Mouse (Mus musculus): Measurements from ENCODE around the gene 4921507P07Rik. TPM values are rescaled to one million over a fixed set of nuclear protein-coding genes. Genes with fewer than 3 reads are reported as not detected.
"Not testable (repeated sequence)": the region's sequence is repeated elsewhere in the genome, so short reads cannot be mapped to it uniquely, and the experiment has no call there.

The 4921507P07Rik gene
- polyA plus RNA-seq, 1 experiment from 2014 or later, result 0.52 TPM

DNA sequence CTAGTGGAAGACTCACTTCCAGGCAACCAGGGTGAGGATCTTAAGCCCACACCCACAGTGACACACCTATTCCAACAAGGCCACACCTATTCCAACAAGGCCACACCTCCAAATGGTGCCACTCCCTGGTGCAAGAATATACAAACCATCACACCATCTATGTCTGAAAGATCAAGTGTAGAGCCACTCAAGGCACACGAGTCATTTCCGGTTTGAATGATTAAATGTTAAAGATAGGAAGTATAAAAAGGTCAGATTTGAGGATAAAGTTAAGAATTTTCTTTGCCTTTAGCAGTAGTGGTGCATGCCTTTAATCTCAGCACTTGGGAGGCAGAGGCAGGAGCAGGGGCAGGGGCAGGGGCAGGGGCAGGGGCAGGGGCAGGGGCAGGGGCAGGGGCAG, 42.2 kb downstream of the 4921507P07Rik start:
- WGBS, result 76% methylated on average over 2 of the region's 2 CpGs
- not testable (repeated sequence) for H3K27me3 ChIP-seq; ATAC-seq (ENCODE audit: insufficient number of reproducible peaks, low FRiP score, low TSS enrichment, low read depth); H3K9ac ChIP-seq; H3K4me3 ChIP-seq; H3K36me3 ChIP-seq; H3K9me3 ChIP-seq; H3K27ac ChIP-seq; H3K4me2 ChIP-seq; H3K4me1 ChIP-seq

DNA sequence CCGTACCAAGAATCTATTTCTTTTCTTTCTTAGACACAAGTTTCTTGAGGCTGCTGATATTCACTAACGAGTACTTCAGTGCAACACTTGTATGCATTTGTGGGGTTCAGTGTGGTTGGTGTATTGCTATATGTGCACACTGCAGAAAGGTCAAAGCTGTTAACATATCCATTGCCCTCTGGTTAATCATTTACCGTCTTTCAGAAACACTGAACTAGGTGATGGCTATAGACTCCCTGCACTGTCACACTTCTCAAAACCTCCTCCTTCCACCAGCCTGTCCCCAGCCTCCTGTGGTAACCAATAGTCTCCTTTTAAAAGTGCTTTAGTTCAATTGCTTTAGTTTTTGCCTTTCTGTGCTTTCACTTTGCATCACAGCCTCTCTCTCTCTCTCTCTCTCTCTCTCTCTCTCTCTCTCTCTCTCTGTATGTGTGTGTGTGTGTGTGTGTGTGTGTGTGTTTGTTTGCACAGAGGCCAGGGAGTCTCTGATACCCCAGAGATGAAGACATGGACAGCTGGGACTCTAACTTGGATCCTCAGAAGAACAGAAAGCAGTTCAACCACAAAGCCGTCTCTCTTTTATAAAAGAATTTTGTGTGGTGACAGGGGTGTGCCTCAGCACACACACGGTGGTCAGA, 43.4 kb downstream of the 4921507P07Rik start:
- WGBS, result 84% methylated on average over 5 of the region's 5 CpGs
- Histone ChIP-seq H3K9ac (no peak overlapping the region), H3K36me3 (no peaks in the 10 kb centered on the region), H3K27ac (no peak overlapping the region), H3K4me2 (no peak overlapping the region), H3K9me3 (no peaks in the 10 kb centered on the region), H3K27me3 (no peaks in the 10 kb centered on the region), H3K4me1 (no peaks in the 10 kb centered on the region), H3K4me3 (no peak overlapping the region)
- ATAC-seq (ENCODE audit: insufficient number of reproducible peaks, low FRiP score, low TSS enrichment, low read depth), result no peak

DNA sequence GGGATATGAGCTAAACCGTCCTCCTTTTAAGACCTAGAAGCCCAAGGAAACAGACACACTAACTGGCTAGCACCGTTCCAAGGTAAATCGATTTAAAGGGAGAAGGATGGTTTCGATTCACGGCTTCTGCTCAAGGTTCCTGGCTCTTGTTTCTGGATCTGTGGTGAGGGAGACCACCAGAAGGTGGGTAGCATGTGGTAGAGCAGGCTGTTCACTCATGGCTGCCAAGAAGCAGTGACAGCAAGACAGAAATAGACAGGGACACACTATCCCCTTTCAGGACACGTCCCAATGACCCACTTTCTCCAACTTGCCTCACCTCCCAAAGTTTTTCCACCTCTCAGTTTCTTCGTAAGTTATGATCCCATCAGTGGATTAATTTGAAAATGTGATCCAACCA, 46.6 kb downstream of the 4921507P07Rik start:
- 62% methylated on average over 7 of the region's 7 CpGs for WGBS
- no peak overlapping the region for H3K9ac ChIP-seq
- ATAC-seq (ENCODE audit: insufficient number of reproducible peaks, low FRiP score, low TSS enrichment, low read depth), result no peak
- H3K36me3 ChIP-seq, result no peaks in the 10 kb centered on the region
- no peaks in the 10 kb centered on the region for H3K27me3 ChIP-seq
- no peak overlapping the region for H3K4me2 ChIP-seq
- no peaks in the 10 kb centered on the region for H3K9me3 ChIP-seq
- no peak overlapping the region for H3K27ac ChIP-seq
- H3K4me3 ChIP-seq, result no peak overlapping the region
- H3K4me1 ChIP-seq, result 0 out of 2 replicates have a peak, but pooled peaks cover 2% of the 10 kb centered on the region

DNA sequence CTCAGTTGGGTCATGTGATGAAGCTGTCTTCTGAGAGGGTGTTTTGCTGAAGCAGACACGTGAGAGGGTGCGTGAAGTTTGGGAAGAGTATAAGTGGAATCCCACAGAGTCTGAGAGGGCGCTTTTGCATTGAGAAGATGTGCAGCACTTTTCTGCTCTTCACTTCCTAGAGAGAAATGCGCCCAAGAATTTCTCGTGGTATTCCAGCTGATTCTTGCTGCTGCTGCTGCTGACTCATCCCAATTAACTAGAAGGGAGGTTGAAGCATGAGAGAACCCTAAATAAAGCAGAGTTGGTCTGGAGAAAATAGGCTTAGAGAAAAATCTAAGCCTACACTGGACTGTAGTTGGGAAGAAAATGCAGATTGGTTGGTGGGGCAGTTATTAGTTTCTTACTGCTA, 47.4 kb downstream of the 4921507P07Rik start:
- no peaks in the 10 kb centered on the region for H3K9me3 ChIP-seq
- H3K27me3 ChIP-seq, result no peaks in the 10 kb centered on the region
- no peak for ATAC-seq (ENCODE audit: insufficient number of reproducible peaks, low FRiP score, low TSS enrichment, low read depth)
- no peak overlapping the region for H3K9ac ChIP-seq
- 77% methylated on average over 5 of the region's 5 CpGs for WGBS
- H3K36me3 ChIP-seq, result no peaks in the 10 kb centered on the region
- 0 out of 2 replicates have a peak, but pooled peaks cover 2% of the 10 kb centered on the region for H3K4me1 ChIP-seq
- H3K27ac ChIP-seq, result no peak overlapping the region
- no peak overlapping the region for H3K4me3 ChIP-seq
- H3K4me2 ChIP-seq, result no peak overlapping the region

DNA sequence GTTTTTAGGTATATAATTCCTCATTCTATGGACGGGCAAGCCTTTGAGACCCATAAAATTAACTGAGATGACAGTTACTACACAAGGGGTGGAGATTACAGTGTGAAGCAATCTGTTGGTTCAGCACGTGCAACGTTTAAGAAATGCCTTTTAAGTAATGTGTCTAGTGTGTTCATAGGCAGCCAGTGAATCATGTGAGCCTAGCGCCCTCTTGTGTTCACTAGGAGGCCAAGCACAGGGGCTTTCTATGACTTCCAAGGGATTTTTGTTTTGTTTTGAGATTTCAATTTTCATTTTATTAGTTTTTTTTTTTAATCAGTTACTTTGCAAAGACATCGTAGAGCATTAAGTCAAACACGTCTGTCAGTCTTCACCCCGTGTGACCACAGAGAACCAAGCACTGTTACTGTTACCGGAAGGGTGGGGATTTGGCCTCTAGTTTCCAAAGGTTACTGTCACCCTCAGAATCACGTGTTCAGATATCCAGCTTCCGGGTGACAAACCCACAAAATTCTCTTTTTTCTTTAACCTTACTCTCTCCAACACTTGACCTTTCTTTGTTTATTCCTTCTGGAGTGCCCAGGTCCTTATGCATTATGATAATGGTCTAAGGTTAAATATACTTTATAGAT, 50.9 kb downstream of the 4921507P07Rik start:
- Histone ChIP-seq H3K4me3 (no peak overlapping the region), H3K9me3 (no peaks in the 10 kb centered on the region), H3K36me3 (no peaks in the 10 kb centered on the region), H3K27ac (no peak overlapping the region), H3K9ac (no peak overlapping the region), H3K4me2 (no peak overlapping the region), H3K27me3 (no peaks in the 10 kb centered on the region), H3K4me1 (0 out of 2 replicates have a peak, but pooled peaks cover 2% of the 10 kb centered on the region)
- WGBS, result 22% methylated on average over 10 of the region's 10 CpGs
- ATAC-seq (ENCODE audit: insufficient number of reproducible peaks, low FRiP score, low TSS enrichment, low read depth), result no peak

DNA sequence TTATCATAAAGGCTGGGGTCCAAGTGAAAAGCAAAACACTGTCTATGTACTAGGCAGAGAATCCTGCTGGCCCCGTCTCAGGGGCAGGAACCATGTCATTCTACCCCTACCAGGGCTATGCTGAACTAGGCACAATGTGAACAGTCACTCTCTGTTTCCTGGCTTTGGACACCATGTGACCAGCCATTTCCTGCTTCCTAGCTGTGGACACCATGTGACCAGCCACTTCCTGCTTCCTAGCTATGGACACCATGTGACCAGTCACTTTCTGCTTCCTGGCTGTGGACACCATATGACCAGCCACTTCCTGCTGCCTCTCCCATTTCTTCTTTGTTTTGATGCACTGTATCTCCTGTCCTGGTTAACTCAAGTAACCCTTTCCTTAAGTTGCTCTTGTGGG, 53.9 kb downstream of the 4921507P07Rik start:
- no peak overlapping the region for H3K4me3 ChIP-seq
- WGBS, result 83% methylated on average over 1 of the region's 1 CpGs
- no peaks in the 10 kb centered on the region for H3K27me3 ChIP-seq
- H3K9ac ChIP-seq, result no peak overlapping the region
- H3K4me1 ChIP-seq, result 0 out of 2 replicates have a peak, but pooled peaks cover 2% of the 10 kb centered on the region
- no peak overlapping the region for H3K27ac ChIP-seq
- H3K36me3 ChIP-seq, result no peaks in the 10 kb centered on the region
- no peaks in the 10 kb centered on the region for H3K9me3 ChIP-seq
- H3K4me2 ChIP-seq, result no peak overlapping the region
- no peak for ATAC-seq (ENCODE audit: insufficient number of reproducible peaks, low FRiP score, low TSS enrichment, low read depth)

DNA sequence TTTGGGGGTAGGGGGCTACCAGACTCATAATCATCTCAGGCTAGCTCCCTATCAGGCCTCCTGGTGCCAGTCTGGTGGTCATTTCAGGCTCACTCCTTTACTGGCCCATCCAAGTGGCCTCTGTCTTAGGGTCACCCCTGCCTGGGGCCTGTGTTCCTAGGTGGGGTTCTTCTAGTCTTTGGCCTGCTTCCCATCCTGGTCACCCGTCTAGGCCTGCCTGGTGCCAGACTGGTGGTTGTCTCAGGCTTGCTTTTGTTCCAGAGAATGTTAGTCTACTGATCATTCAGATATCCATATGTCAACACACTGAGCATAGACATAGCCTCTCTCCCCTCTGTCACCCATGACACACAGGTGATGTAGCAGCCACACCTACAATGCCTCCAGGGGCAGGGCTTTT, 56.8 kb downstream of the 4921507P07Rik start:
- peaks cover 4% of the 10 kb centered on the region; the same call in 1 of the 2 replicates for H3K4me1 ChIP-seq
- no peak for ATAC-seq (ENCODE audit: insufficient number of reproducible peaks, low FRiP score, low TSS enrichment, low read depth)
- H3K4me3 ChIP-seq, result no peak overlapping the region
- WGBS, result 67% methylated on average over 1 of the region's 1 CpGs
- H3K27ac ChIP-seq, result no peak overlapping the region
- no peak overlapping the region for H3K4me2 ChIP-seq
- H3K9me3 ChIP-seq, result no peaks in the 10 kb centered on the region
- no peaks in the 10 kb centered on the region for H3K36me3 ChIP-seq
- no peak overlapping the region for H3K9ac ChIP-seq
- H3K27me3 ChIP-seq, result peaks cover 3% of the 10 kb centered on the region; the same call in 1 of the 2 replicates

DNA sequence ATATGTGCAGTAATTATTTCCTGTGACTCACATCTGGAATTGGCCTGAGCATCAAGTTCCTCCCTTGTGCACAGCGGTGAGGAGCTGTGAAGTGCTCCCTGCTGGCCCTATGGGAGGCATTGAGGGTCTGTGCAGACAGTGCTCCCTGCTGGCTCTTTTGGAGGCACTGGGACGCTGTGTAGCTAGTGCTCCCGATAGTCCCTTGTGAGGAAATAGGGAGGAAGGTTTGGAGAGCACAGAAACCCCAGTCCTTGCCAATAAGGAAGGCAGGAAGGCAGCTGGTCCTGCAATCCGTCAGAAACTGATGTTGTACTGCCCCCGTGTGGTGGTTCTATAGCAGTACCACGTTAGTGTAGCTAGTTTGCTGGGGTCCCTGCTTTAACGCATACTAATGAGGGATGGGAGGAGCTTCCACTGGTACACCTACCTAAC, 60.0 kb downstream of the 4921507P07Rik start:
- H3K9me3 ChIP-seq, result no peaks in the 10 kb centered on the region
- no peak overlapping the region for H3K9ac ChIP-seq
- peaks cover 4% of the 10 kb centered on the region; the same call in 1 of the 2 replicates for H3K4me1 ChIP-seq
- no peaks in the 10 kb centered on the region for H3K36me3 ChIP-seq
- no peak overlapping the region for H3K4me3 ChIP-seq
- H3K27me3 ChIP-seq, result peaks cover 3% of the 10 kb centered on the region; the same call in 1 of the 2 replicates
- H3K4me2 ChIP-seq, result peak overlapping the region; percentile 32; the same call in 1 of the 2 replicates
- ATAC-seq (ENCODE audit: insufficient number of reproducible peaks, low FRiP score, low TSS enrichment, low read depth), result peak; percentile 63; the same call in 1 of the 2 replicates
- no peak overlapping the region for H3K27ac ChIP-seq
- WGBS, result 3% methylated on average over 7 of the region's 7 CpGs

DNA sequence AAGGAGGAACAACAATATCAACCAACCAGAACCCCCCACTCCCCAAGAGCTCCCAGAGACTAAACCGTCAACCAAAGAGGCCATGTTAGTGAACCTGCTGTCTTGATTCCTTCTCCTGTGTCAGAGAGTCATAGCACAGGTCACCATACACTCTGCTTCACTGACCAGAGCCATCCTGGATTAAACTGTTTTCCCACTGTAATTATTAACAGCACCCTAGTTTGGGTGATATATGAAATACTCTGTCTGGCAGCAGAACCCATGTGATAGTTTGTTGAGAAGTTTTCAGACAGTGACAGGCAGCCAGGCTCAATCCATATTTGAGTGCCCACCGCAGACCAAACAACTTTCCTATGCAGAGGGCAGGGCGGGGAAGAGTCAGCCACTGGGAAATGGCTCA, 61.1 kb downstream of the 4921507P07Rik start:
- no peak overlapping the region for H3K4me2 ChIP-seq
- whole genome bisulfite sequencing, result 95% methylated on average over 3 of the region's 3 CpGs
- H3K4me1 ChIP-seq, result peaks cover 10% of the 10 kb centered on the region; the same call in 1 of the 2 replicates
- no peak overlapping the region for H3K27ac ChIP-seq
- ATAC-seq (ENCODE audit: insufficient number of reproducible peaks, low FRiP score, low TSS enrichment, low read depth), result no peak
- H3K27me3 ChIP-seq, result peaks cover 3% of the 10 kb centered on the region; the same call in 1 of the 2 replicates
- no peak overlapping the region for H3K4me3 ChIP-seq
- H3K36me3 ChIP-seq, result no peaks in the 10 kb centered on the region
- H3K9ac ChIP-seq, result no peak overlapping the region
- no peaks in the 10 kb centered on the region for H3K9me3 ChIP-seq

DNA sequence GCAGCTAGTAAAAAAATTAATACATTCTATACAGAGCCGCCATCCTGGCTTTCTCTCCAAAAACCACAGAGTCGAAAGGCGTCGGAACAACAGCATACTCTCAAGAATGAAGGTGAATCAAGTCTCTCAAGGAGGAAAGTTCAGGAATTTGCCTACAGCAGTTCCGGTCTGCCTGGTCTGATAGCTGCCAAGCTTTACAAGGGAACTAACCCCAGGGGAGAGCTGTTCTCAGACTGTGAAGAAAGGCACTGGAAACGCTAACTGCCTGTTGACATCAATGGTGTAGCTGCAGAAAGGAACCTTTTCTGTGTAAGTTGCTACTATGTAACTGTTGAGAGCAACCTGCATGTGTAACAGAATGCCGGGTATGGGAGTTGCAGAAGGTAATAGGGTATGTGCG, 64.5 kb downstream of the 4921507P07Rik start:
- Histone ChIP-seq H3K4me3 (no peak overlapping the region), H3K9me3 (no peaks in the 10 kb centered on the region), H3K36me3 (no peaks in the 10 kb centered on the region), H3K4me1 (peaks cover 21% of the 10 kb centered on the region), H3K27me3 (no peaks in the 10 kb centered on the region), H3K4me2 (no peak overlapping the region), H3K27ac (no peak overlapping the region), H3K9ac (no peak overlapping the region)
- ATAC-seq (ENCODE audit: insufficient number of reproducible peaks, low FRiP score, low TSS enrichment, low read depth), result no peak
- WGBS, result 42% methylated on average over 8 of the region's 8 CpGs

DNA sequence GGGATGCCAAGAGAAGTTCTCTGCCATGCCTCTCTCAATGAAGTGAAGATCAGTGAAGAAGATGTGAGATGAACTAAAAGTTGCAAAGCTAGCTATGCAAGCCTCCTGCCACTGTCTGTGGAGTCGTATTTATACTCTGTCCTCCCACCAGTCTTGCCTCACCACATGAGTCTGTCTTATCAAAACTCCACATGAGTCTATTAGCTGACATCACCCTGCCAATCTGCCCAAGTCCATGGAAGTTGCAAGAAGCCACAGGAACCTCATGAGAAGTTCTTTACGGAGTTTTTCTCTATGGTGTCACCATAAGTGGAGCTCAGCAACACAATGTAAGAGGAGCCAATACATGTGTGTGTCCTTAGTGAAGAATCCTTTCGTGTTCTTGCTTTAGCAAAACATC, 65.4 kb downstream of the 4921507P07Rik start:
- no peak overlapping the region for H3K9ac ChIP-seq
- no peak for ATAC-seq (ENCODE audit: insufficient number of reproducible peaks, low FRiP score, low TSS enrichment, low read depth)
- WGBS, result 77% methylated on average over 3 of the region's 3 CpGs
- H3K4me1 ChIP-seq, result peaks cover 18% of the 10 kb centered on the region; the same call in 1 of the 2 replicates
- no peaks in the 10 kb centered on the region for H3K36me3 ChIP-seq
- no peak overlapping the region for H3K4me3 ChIP-seq
- no peaks in the 10 kb centered on the region for H3K27me3 ChIP-seq
- H3K27ac ChIP-seq, result 0 out of 2 replicates have a peak overlapping the region, but pooled peaks have one; percentile 27
- no peaks in the 10 kb centered on the region for H3K9me3 ChIP-seq
- no peak overlapping the region for H3K4me2 ChIP-seq

DNA sequence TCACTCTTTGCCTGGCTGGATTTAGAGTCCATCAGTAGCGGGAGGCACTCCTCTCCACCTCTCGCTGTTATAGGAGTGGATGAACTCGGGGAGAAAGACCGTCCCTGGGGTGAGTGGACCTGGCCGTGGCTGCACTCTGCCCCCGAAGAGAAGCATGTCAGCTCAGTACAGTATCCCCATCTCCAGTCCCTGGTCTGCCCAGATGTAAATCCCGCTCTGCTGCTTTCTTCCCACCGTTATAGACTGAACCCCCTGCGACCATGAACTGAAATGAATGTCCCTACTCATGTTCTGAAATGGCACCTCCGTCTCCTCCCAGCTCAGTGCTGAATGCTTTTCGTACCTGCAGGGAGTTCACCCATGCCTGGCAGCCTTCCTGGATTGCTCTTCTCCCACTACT, 67.2 kb downstream of the 4921507P07Rik start:
- no peak for ATAC-seq (ENCODE audit: insufficient number of reproducible peaks, low FRiP score, low TSS enrichment, low read depth)
- Histone ChIP-seq H3K4me3 (no peak overlapping the region), H3K27ac (no peak overlapping the region), H3K27me3 (no peaks in the 10 kb centered on the region), H3K36me3 (no peaks in the 10 kb centered on the region), H3K4me2 (no peak overlapping the region), H3K9ac (no peak overlapping the region), H3K4me1 (peaks cover 18% of the 10 kb centered on the region; the same call in 1 of the 2 replicates), H3K9me3 (no peaks in the 10 kb centered on the region)
- 84% methylated on average over 11 of the region's 11 CpGs for WGBS

All from limb, embryonic 15.5 days (tissue).